Mouse (Mus musculus) common myeloid progenitor, adult 5-6 weeks (primary cell): Measurements from ENCODE around the gene Pdlim5. TPM values are rescaled to one million over a fixed set of nuclear protein-coding genes. Genes with fewer than 3 reads are reported as not detected.

Experiments used
- ATAC-seq: replicated peaks from 2 replicates; pipeline ENCODE4 v1.8.0; 2016; ENCODE audit warnings: low read depth, mild to moderate bottlenecking, moderate TSS enrichment, inconsistent platforms; ENCODE audit not compliant: poor library complexity, severe bottlenecking
- total RNA-seq: library from RNA; stranded (forward); fragments of 200-1000, 187-1606 nt; gene quantifications from 2 replicates; pipeline ENCODE4 v1.2.3, GENCODE M21; 2017

Pdlim5 gene
- total RNA-seq, 1 experiment from 2014 or later = 17.2 TPM

DNA sequence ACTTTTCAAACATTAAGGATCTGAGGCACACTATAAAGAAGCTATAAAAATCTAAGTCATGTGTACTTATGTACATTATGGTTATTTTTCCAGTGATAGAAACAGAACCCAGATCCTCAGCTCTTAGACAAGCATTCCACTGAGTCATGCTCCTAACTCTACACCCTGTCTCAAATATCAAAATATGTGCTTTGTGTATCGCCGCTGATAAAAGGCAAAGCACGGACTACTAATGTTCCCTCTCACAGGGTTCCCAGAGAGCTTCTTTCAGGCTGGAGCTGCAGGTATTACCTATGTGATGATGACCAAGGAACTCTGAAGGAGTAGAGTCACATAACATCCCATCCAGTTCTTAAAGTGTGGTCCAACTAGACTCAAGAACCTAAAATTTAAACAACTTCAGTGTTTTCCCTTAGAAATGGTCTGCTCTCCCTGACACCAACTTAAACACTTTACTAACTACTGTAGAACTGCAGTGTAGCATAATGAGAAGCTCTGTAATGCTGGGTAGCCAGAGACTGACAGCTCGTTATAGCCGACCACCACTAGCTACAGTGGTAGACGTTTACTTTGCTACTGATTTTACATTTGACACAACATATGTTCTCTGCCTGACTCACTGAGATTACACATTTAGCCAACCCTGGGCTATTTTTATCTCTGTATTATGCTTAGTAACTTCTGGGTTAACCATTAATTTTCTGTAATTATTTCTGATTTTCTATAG, 115.0 kb downstream of the Pdlim5 start:
- ATAC-seq = peak; percentile 38

DNA sequence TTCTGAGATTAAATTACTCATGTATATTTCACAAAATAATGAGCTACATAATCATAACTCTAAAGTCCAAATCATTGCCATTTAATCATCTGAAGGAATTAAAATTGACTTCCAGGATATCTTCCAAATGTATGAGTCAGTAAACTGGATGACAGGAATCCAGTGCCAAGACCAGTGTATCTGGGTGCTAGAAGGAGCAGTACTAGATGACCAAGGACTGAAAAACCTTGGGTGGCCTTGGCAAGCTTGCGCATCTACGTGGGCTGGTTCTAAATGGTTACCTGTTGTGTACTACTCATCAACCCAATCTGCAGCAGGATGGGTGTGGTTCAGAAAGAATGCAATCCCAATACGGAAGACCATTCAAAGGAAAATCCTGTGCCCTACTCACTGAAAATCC, 116.5 kb downstream of the Pdlim5 start:
- ATAC-seq = no peak

DNA sequence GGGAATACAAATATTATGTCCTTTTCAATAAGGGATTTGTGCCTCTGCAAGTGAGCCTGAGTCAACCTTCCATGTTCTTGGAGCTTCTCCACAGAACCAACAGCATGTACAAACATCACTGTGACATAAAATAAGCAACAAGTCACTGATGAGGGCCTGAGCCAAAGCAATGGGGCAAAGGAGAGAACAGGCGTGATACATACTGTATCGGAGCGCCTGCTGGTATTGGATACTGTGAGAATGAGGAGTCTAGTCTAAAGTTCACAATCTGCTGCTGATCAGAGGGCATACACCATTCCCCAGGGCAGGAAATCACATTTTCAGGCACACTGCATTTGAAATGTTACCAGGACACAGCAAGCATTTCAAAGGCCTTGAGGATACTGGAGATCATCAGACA, 119.0 kb downstream of the Pdlim5 start:
- ATAC-seq = no peak

DNA sequence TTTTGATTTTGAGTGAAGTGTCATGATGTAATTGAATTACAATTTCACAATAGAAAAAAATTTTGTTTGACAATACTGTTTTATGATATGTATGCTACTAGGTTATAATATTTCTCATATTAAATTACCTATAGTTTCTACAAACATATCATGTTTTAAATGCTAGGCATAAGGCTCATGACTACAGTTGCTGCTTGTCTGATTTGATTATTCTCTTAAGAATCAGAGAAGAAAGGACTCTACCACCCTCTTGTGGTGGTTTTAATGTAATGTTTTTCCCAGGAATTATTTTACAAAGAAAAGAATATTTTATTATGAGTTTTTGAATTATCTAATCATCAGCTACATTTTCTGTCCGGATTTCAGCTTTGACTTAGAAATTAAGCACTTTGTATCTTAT, 120.5 kb downstream of the Pdlim5 start:
- peak; percentile 66 for ATAC-seq

DNA sequence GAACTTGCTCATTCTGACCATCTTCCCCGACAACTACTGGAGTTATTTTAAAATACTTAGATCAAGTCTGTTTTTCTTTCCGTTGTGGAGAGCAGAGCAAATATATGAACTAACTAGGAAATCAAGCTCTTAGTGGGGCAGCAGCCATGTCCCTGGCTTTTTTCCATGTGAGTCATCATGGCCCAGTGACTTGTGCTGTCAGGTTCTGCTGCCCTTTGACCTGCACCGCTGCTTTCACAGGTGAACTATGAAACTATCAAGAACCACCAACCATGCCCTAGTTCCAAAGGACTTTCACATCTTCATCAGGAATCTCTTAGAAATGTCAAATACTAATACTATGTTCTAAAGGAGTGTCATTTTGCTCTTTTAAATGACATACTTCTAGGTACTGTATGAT, 121.0 kb downstream of the Pdlim5 start:
- no peak for ATAC-seq

DNA sequence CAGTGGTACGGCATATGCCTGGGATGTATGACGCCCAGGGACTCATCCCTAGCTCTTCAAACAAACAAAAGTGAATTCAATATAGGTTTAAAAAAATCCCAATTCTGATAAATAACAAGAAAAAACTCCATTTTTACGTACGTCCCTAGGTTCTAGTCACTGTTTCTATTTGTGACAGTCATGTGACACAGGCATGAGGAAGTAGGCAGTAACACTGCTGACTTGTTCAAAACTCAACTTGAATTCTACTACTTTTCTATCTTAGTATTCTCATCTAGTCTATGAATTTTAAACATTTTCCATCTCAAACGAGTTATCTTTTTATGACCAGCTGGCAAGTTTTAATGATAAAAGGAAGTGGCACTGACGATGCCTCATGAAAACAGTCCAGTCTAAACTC, 122.2 kb downstream of the Pdlim5 start:
- ATAC-seq = no peak

DNA sequence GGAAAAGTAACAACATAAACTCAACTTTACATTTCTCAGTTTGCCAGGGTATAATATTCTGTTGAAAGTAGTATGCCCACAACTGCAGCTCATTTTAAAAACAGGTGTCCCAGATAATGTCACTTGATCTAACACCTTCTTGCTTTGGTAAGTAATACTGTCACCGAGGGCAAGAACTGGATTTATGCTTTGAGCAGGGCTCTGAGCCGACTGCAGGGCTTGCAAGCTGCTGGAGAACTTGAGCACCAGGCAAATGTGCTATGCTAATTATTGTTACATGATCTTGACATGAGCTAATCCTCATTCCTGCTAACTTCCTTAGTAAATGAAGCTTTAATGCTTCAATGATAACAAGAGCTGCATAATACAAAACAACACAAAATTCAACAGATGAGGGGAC, 139.1 kb downstream of the Pdlim5 start:
- no peak for ATAC-seq

DNA sequence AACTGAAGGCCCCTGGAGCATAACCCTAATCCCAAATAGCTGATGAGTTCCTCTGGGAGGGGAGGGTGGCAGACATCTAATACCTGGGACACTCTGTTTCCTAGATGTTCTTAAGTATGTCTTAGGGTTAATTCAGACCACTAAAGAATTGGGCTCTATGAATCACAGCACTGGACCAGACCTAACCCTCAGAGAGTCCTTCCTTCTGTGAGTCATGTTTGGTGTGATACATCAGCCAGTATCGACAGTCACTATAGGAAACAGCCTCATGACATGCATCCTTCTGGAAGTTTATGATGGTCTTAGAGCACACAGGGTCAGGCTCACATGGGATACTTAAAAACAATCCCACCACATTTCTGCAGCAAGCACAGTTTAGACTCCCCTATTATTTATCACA, 143.4 kb downstream of the Pdlim5 start:
- ATAC-seq = no peak

DNA sequence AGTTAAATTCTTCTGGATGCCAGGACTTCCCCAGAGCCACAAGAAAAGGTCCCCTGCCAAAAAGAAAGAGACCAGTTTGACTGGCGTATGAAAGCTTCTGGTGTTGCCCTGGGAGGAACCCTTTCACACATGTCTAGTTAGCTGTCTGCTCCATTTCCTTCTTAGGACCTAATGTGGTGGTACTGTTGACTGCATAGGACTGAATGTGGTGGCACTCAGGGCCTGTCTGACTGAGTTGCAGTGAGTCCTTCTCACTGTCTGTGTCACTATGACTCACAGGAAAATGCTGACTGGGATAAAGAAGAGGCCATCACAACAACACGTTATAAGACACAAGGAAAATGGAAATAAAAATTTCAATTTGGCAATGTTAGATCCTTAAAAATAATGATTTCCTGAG, 146.0 kb downstream of the Pdlim5 start:
- ATAC-seq = no peak

DNA sequence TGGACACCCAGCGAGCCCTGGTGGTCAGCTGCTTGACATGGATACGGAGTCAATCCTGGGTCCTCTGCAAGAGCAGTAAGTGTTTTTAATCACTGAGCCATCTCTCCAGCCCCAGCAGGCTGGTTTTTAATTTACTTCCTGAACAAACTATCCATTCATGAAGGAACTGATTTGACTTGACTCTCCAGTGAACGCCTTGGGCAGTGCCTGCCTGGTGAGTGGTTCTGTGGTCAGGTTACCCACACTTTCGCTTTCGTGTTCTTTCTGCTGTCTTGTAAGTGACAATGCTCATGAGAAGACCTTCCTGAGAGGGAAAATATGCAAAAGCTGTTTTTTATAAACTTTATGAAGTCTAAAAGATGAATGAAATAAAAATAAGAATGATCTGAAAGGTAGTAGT, 152.2 kb downstream of the Pdlim5 start:
- peak; percentile 98 for ATAC-seq

DNA sequence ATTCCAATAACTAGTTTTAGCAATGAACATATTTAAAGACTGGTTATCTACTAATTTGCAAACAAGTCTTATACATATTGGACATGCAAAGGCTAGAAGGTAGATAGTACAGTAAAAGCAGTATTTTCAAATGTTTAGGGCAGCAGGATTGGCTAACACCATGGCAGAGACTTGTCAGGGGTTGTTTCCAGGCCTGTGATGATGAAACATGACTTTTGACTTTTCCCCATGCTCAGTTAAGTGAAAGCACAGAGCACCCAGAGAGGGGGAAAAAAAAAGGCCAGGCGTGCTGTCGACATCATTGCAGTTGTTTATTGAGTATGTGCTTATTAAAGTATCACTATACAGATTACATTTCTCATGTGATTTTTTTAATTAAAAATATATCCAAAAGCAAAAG, 156.2 kb downstream of the Pdlim5 start:
- ATAC-seq = no peak

DNA sequence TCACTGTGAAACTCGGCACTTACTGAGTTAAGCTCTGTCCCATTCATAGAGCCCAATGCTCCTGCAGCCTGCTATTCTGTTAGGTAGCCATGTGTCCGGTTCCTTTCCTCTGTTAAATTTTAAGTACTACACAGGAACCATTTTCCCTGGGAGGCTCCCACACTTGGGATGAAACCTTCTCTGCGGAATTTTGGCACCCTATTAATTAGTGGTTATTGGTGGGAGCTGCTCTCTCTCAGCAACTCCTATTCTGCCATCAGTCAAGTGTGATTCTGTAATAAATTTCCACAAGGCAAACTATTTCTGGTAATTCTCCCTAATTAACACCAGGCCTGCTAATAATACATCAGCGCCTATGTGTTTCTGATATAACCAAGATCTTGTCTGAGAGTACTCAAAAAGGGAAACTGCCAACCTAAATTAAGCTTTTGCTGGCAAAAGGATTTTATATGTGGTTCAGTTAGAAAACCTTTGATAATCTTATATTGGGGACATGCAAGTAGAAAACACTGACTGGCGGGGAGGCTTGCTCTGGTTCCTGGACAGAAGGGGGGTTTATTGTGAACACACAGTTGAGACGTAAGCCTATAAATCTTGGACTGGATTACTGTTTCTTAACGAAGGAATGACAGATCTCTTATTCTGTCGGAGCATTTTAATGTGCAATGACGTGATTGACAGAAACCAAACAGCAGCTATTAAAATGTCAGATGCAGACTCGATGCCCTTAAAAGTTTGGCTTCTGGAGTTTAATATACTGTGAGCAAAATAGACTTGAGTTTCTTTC, 157.0 kb downstream of the Pdlim5 start:
- no peak for ATAC-seq

DNA sequence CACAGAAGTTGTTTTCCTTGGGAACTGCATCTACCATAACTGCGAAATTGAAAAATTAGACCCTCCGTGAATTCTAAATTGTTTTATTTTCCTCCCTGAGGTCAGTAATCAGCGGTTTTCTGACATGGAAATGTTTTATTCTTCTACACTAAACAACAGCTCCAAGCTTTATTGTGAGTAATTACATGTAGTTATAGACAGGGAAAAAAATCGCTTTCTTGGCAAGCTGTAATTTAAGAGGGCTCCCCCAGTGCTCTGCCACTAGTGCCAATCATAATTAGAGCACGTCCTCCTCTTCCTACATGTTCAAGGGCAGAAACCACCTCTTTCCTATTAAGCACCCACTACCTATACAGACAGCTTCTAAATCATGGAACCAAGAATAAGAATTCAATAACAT, 157.9 kb downstream of the Pdlim5 start:
- no peak for ATAC-seq

DNA sequence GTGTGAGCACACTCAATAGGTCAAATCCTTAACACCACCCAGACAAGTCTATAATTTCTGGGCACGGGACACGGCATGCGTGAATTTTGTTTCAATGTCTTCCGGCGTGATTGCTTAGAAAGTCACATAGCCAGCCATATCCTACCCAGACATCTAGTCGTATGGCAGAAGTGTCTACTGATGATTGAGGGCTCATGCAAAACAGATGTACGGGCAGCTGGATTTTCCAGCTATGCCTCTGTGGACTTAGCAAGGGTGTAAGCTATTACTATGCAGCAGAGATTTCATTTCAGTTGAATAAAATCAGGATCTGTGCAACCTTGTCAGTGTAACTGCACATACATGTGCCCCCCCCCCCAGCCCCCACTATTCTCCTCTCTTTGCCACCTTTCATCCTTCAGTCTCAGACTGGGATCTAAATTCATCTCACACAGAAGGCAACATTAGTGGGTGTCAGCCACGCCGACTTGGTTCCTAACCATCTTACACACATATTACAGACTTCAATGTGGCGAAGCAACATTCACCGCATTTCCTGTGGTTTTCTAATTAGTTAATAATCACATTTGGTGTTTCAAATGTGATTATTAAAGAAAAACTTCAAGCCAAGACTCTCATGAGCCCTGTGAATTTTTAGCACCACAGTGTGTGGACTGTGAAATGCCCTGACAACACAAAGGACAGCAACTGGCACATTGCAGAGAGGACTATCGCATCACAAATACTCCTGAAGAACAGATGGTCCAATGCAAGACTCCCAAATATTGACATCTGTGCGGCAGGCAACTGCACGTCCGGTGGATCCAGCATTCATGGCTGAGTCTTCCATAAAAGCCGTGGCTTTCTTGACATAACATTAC, 161.7 kb downstream of the Pdlim5 start:
- no peak for ATAC-seq

DNA sequence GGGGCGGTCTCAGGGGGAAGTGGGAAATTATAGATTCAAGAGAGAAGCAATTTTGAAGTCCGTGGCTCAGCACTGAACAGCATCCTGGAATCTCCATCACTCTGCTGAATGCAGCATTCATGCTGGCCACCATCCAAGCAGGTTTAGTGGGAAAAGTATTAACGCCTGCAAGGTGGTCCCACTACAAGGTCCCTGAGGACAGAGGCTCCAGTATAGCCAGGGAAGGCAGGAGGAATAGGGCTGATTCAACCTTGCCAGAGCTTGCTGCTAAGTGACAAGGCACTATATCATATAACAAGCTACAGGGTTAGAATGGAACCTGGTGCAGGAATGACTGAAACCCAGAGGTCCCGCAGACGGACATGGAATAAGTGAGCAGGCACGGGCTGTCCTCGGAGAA, 166.8 kb downstream of the Pdlim5 start:
- ATAC-seq = no peak

DNA sequence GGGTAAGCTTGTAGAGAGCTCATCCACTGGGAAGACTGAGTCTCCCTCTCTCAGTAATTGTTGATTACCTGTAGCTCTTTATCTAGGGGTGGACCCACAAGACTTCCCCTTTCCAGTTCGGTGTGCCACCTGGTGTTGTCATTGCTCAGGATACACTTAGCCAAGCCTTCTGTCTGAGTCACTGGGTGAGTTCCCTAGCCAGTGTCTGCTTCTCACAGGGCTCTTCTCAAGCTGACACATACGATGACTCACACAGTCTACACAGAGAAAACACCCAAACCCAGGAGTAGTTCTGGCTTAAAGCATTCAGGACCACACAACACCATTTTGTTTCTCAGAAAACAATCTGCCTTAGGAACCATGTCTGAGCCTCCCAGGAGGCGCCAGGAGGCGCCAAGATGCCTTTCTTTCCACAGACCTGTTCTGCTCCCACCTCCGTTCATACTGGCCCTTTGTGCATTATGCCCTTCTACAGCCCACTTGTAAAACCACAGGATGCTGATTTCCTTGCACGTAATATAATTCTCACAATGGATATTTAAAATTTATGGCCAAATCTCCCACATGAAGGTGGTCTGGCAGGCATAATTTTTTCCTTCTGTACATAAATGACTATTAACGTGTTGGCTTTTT, 172.9 kb downstream of the Pdlim5 start:
- ATAC-seq = no peak

DNA sequence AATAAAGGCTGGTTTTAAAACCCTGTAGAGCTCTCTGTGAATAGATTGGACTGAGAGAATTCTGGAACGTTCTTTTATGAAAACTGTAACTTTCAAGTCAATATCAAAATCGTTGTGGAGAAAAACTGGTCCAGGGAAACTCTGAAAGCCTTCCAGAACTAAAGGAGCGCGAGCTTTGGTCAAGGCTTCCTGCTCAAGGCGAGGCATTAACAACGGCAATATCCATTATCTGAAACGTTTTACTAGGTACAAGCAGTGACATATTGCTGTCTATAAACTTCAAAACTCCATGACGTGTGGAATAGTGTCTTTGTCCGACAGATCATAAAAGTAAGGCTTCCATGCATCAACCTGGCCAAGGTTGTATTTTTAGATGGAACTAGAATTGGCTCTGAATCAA, 175.6 kb downstream of the Pdlim5 start:
- no peak for ATAC-seq

DNA sequence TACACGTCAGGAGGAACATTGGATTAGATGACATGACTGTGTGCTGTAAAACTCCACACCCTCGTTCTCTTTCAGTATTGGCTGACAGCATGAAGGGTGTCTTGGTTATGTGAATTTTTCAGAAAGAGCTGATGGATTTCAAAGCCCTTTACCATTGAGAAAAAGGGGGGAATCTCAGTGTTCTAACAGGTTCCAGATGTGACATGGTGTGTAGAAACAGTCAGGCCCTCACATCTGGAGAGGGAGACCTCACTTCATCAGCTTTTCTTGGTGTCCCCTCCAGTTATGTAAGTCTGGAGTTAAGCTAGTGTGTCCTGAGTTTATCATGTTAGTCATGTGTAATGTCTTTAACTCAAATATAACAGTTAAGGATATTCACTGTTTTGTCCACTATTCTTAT, 182.7 kb downstream of the Pdlim5 start:
- no peak for ATAC-seq

DNA sequence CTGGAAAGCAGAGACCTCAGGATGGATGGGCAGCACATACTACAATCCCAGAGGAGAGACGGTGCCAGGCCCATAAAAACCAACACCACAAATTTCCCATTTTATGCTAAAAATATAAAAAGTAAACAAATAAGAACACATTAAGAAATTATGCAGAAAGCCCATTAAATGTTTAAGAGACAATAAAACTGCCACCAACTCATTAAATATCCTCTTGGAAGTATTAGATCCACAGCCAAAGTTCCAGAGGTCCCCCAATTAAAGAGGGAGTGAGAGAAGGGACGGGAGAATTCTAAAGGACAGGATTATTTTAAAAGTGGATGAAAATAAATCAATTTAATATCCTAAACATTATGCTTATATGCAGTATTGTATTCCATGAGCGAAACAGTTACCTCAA, 183.3 kb downstream of the Pdlim5 start:
- no peak for ATAC-seq

DNA sequence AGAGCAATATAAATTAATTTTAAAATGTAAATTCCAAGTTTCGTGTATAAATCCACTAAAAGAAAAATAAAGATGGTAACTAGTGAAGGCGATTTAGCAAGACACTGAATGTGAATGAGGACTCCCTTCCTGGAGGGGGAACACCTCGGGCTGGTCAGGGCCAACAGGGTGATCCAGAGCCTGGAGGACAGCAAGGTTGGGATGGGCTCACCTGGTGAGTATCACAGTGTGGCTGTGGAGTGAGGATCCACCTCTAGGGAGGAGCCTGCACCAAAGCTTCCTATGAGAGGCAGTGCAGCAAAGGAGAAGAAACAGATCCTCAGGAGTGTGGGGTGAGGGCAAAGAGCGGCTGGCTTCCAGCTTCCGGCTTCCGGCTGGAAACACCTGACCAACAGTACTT, 185.5 kb downstream of the Pdlim5 start:
- no peak for ATAC-seq
